Mouse (Mus musculus): ENCODE measurements around the gene Zfp239. TPM values are rescaled to one million over a fixed set of nuclear protein-coding genes. Genes with fewer than 3 reads are reported as not detected.
"Not testable (repeated sequence)": the region's sequence is repeated elsewhere in the genome, so short reads cannot be mapped to it uniquely, and the experiment has no call there.

The Zfp239 gene
- total and polyA plus RNA-seq, 2 experiments from 2014 or later: 13.6 to 22.1 TPM

GRCm38 (mm10) chr6:117857990-117858389, 3.9 kb upstream of the Zfp239 start:
- DNase-seq (ENCODE audit: low spot score): peak; percentile 49
- no peak overlapping the region for H3K4me2 ChIP-seq (ENCODE audit: low read depth, low read length)
- no peak for ATAC-seq
- no peaks in the 10 kb centered on the region for H3K9me3 ChIP-seq (ENCODE audit: low read length)
- no peaks in the 10 kb centered on the region for H3K4me1 ChIP-seq (ENCODE audit: insufficient read depth, low read length)
- peak; percentile 56 for TF ChIP-seq CTCF (IDR thresholded peaks at IDR 0.05; ENCODE audit: low read depth)
- no peak overlapping the region for H3K4me3 ChIP-seq (ENCODE audit: low read length)
- H3K36me3 ChIP-seq (ENCODE audit: insufficient read depth, low read length): no peaks in the 10 kb centered on the region
- 94% methylated on average over 1 of the region's 1 CpGs for WGBS
- H3K27me3 ChIP-seq (ENCODE audit: insufficient read depth, low read length): no peaks in the 10 kb centered on the region
- H3K9ac ChIP-seq (replicated peaks; ENCODE audit: low read length): no peak overlapping the region
- no peak overlapping the region for H3K27ac ChIP-seq

GRCm38 (mm10) chr6:117862465-117862864, 565 bp downstream of the Zfp239 start:
- H3K9me3 ChIP-seq (ENCODE audit: low read length): no peaks in the 10 kb centered on the region
- 76% methylated on average over 8 of the region's 8 CpGs for WGBS
- H3K4me2 ChIP-seq (ENCODE audit: low read depth, low read length): peak overlapping the region; percentile 91
- no peak for TF ChIP-seq CTCF (IDR thresholded peaks at IDR 0.05; ENCODE audit: low read depth)
- H3K4me3 ChIP-seq (ENCODE audit: low read length): peak overlapping the region; percentile 70
- no peak overlapping the region for H3K27ac ChIP-seq
- H3K9ac ChIP-seq (replicated peaks; ENCODE audit: low read length): no peak overlapping the region; the same call in 1 of the 2 replicates
- H3K27me3 ChIP-seq (ENCODE audit: insufficient read depth, low read length): no peaks in the 10 kb centered on the region
- no peak for ATAC-seq
- no peak for DNase-seq (ENCODE audit: low spot score)
- H3K36me3 ChIP-seq (ENCODE audit: insufficient read depth, low read length): no peaks in the 10 kb centered on the region
- 0 out of 2 replicates have a peak, but pooled peaks cover 4% of the 10 kb centered on the region for H3K4me1 ChIP-seq (ENCODE audit: insufficient read depth, low read length)

GRCm38 (mm10) chr6:117862899-117863620, 1.2 kb downstream of the Zfp239 start:
- Histone ChIP-seq H3K9ac (replicated peaks; ENCODE audit: low read length) (peak overlapping the region; percentile 70), H3K27ac (peak overlapping the region; percentile 46; the same call in 1 of the 2 replicates), H3K27me3 (ENCODE audit: insufficient read depth, low read length) (no peaks in the 10 kb centered on the region), H3K36me3 (ENCODE audit: insufficient read depth, low read length) (no peaks in the 10 kb centered on the region), H3K4me3 (ENCODE audit: low read length) (peak overlapping the region; percentile 70), H3K4me1 (ENCODE audit: insufficient read depth, low read length) (0 out of 2 replicates have a peak, but pooled peaks cover 4% of the 10 kb centered on the region), H3K4me2 (ENCODE audit: low read depth, low read length) (peak overlapping the region; percentile 91), H3K9me3 (ENCODE audit: low read length) (no peaks in the 10 kb centered on the region)
- WGBS: 2% methylated on average over 26 of the region's 26 CpGs
- TF ChIP-seq CTCF (IDR thresholded peaks at IDR 0.05; ENCODE audit: low read depth): no peak
- DNase-seq (ENCODE audit: low spot score) (peak; percentile 87), ATAC-seq (peak; percentile 91)

- Histone ChIP-seq H3K4me3 (ENCODE audit: low read length) (peak overlapping the region; percentile 70), H3K4me2 (ENCODE audit: low read depth, low read length) (peak overlapping the region; percentile 91), H3K27me3 (ENCODE audit: insufficient read depth, low read length) (no peaks in the 10 kb centered on the region), H3K36me3 (ENCODE audit: insufficient read depth, low read length) (no peaks in the 10 kb centered on the region), H3K4me1 (ENCODE audit: insufficient read depth, low read length) (0 out of 2 replicates have a peak, but pooled peaks cover 4% of the 10 kb centered on the region), H3K9ac (replicated peaks; ENCODE audit: low read length) (peak overlapping the region; percentile 70; the same call in 1 of the 2 replicates), H3K9me3 (ENCODE audit: low read length) (no peaks in the 10 kb centered on the region), H3K27ac (no peak overlapping the region)
- ATAC-seq (no peak), DNase-seq (ENCODE audit: low spot score) (no peak)
- WGBS: 91% methylated on average over 8 of the region's 8 CpGs
- TF ChIP-seq CTCF (IDR thresholded peaks at IDR 0.05; ENCODE audit: low read depth): no peak
These were observed 1.9 kb downstream of the Zfp239 start for GRCm38 (mm10) chr6:117863751-117864150.

- 92% methylated on average over 8 of the region's 8 CpGs for WGBS
- Histone ChIP-seq H3K9me3 (ENCODE audit: low read length) (no peaks in the 10 kb centered on the region), H3K4me1 (ENCODE audit: insufficient read depth, low read length) (0 out of 2 replicates have a peak, but pooled peaks cover 4% of the 10 kb centered on the region), H3K9ac (replicated peaks; ENCODE audit: low read length) (no peak overlapping the region), H3K27ac (no peak overlapping the region), H3K4me2 (ENCODE audit: low read depth, low read length) (no peak overlapping the region), H3K4me3 (ENCODE audit: low read length) (no peak overlapping the region), H3K27me3 (ENCODE audit: insufficient read depth, low read length) (no peaks in the 10 kb centered on the region), H3K36me3 (ENCODE audit: insufficient read depth, low read length) (0 out of 2 replicates have a peak, but pooled peaks cover 4% of the 10 kb centered on the region)
- ATAC-seq (no peak), DNase-seq (ENCODE audit: low spot score) (no peak)
- TF ChIP-seq CTCF (IDR thresholded peaks at IDR 0.05; ENCODE audit: low read depth): no peak
These were observed 6.3 kb downstream of the Zfp239 start for GRCm38 (mm10) chr6:117868187-117868586.

- Histone ChIP-seq H3K9me3 (ENCODE audit: low read length) (no peaks in the 10 kb centered on the region), H3K36me3 (ENCODE audit: insufficient read depth, low read length) (0 out of 2 replicates have a peak, but pooled peaks cover 4% of the 10 kb centered on the region), H3K27ac (no peak overlapping the region), H3K4me3 (ENCODE audit: low read length) (no peak overlapping the region), H3K9ac (replicated peaks; ENCODE audit: low read length) (no peak overlapping the region), H3K4me1 (ENCODE audit: insufficient read depth, low read length) (no peaks in the 10 kb centered on the region), H3K4me2 (ENCODE audit: low read depth, low read length) (no peak overlapping the region), H3K27me3 (ENCODE audit: insufficient read depth, low read length) (no peaks in the 10 kb centered on the region)
- DNase-seq (ENCODE audit: low spot score): no peak
- ATAC-seq: no peak
- WGBS: 82% methylated on average over 14 of the region's 14 CpGs
- no peak for TF ChIP-seq CTCF (IDR thresholded peaks at IDR 0.05; ENCODE audit: low read depth)
These were observed 9.1 kb downstream of the Zfp239 start for GRCm38 (mm10) chr6:117871034-117871433.

- ATAC-seq: not testable (repeated sequence)
These were observed 11.6 kb downstream of the Zfp239 start for GRCm38 (mm10) chr6:117873450-117873849.

More at GRCm38 (mm10) chr6:117873450-117873849, 11.6 kb downstream of the Zfp239 start:
- not testable (repeated sequence) for H3K9ac ChIP-seq (replicated peaks; ENCODE audit: low read length); H3K27ac ChIP-seq; H3K4me1 ChIP-seq (ENCODE audit: insufficient read depth, low read length); DNase-seq (ENCODE audit: low spot score); H3K9me3 ChIP-seq (ENCODE audit: low read length); H3K4me2 ChIP-seq (ENCODE audit: low read depth, low read length); H3K4me3 ChIP-seq (ENCODE audit: low read length); H3K36me3 ChIP-seq (ENCODE audit: insufficient read depth, low read length); H3K27me3 ChIP-seq (ENCODE audit: insufficient read depth, low read length)
- 87% methylated on average over 7 of the region's 7 CpGs for whole genome bisulfite sequencing
